Mouse (Mus musculus) CH12.LX (cell line): ENCODE results near the gene Tnni1. TPM values are rescaled to one million over a fixed set of nuclear protein-coding genes. Genes with fewer than 3 reads are reported as not detected.

Experiments used
- DNase-seq: peaks from one replicate; pipeline ENCODE4 v3.0.0-alpha.2; 2013; ENCODE audit errors: extremely low read depth
- H3K27ac ChIP-seq: 2 replicates; pipeline ENCODE4 v1.5.1; 2012; ENCODE audit warnings: low read depth, mild to moderate bottlenecking, control low read depth, moderate library complexity; ENCODE audit not compliant: insufficient read depth
- H3K27me3 ChIP-seq: replicated peaks from 2 replicates; pipeline ENCODE3; 2012; ENCODE audit warnings: inconsistent platforms
- H3K36me3 ChIP-seq, 2 experiments: replicated peaks in 1 of 2; 2 replicates each; pipeline versions ENCODE3 to v1.6.1; 2012; ENCODE audit warnings: inconsistent platforms in 1 of 2, low read length in 1 of 2, mild to moderate bottlenecking in 1 of 2, mixed read lengths in 1 of 2, moderate library complexity in 1 of 2; ENCODE audit not compliant: control insufficient read depth in 1 of 2, insufficient read depth in 1 of 2
- H3K4me1 ChIP-seq, 2 experiments: 2 replicates each; pipeline ENCODE4 v1.6.1; 2012; ENCODE audit warnings: inconsistent platforms in 1 of 2, moderate library complexity in 1 of 2; ENCODE audit not compliant: insufficient read depth in 2 of 2, control insufficient read depth in 1 of 2
- H3K4me2 ChIP-seq: 2 replicates; pipeline ENCODE4 v1.6.1; 2012; ENCODE audit warnings: low read depth, mild to moderate bottlenecking, control low read depth; ENCODE audit not compliant: poor library complexity, insufficient read depth, severe bottlenecking
- H3K4me3 ChIP-seq, 3 experiments: fragments of 150-350 bp in 1 of 3; sonication (generic) in 1 of 3; replicated peaks in 1 of 3; 2 replicates each; pipeline versions ENCODE3 to v1.5.1; 2011 to 2012; ENCODE audit warnings: low read depth in 2 of 3, low read length in 2 of 3, mild to moderate bottlenecking in 2 of 3, moderate library complexity in 2 of 3, control low read depth in 1 of 3, improper control_type of control experiment in 1 of 3, inconsistent platforms in 1 of 3, mixed read lengths in 1 of 3; ENCODE audit not compliant: poor library complexity in 1 of 3
- H3K79me2 ChIP-seq: replicated peaks from 2 replicates; pipeline ENCODE4 v1.6.1; 2012; ENCODE audit warnings: mild to moderate bottlenecking, moderate library complexity; ENCODE audit not compliant: control insufficient read depth, poor library complexity, insufficient read depth, severe bottlenecking; ENCODE audit errors: extremely low read depth
- H3K9ac ChIP-seq: 2 replicates; pipeline ENCODE4 v1.6.1; 2012; ENCODE audit warnings: low read depth, mild to moderate bottlenecking, control low read depth, moderate library complexity; ENCODE audit not compliant: insufficient read depth
- H3K9me3 ChIP-seq: replicated peaks from 2 replicates; pipeline ENCODE3; 2012; ENCODE audit warnings: low read length, inconsistent platforms, mixed read lengths
- BHLHE40 ChIP-seq: IDR thresholded peaks from 2 replicates; pipeline ENCODE4 v1.6.1; 2011; ENCODE audit warnings: mild to moderate bottlenecking, low read depth, low read length, improper control_type of control experiment
- CHD2 ChIP-seq: IDR thresholded peaks from 2 replicates; pipeline ENCODE4 v1.6.1; 2011; ENCODE audit warnings: low read length, improper control_type of control experiment
- CTCF ChIP-seq, 2 experiments: IDR thresholded peaks in 1 of 2; conservative IDR thresholded peaks in 1 of 2; 2 replicates each; pipeline ENCODE4 v1.5.1; 2011 to 2012; ENCODE audit warnings: low read depth in 2 of 2, low read length in 2 of 2, improper control_type of control experiment in 1 of 2, inconsistent platforms in 1 of 2, mild to moderate bottlenecking in 1 of 2, moderate library complexity in 1 of 2
- E2F4 ChIP-seq: IDR thresholded peaks from 2 replicates; pipeline ENCODE4 v1.6.1; 2011; ENCODE audit warnings: low read depth, low read length, improper control_type of control experiment; ENCODE audit not compliant: insufficient replicate concordance
- ELF1 ChIP-seq: IDR thresholded peaks from 2 replicates; pipeline ENCODE4 v1.6.1; 2014; ENCODE audit warnings: low read depth, mild to moderate bottlenecking, inconsistent platforms, low read length, improper control_type of control experiment
- GABPA ChIP-seq: IDR thresholded peaks from 2 replicates; pipeline ENCODE4 v1.6.1; 2012; ENCODE audit warnings: low read depth, low read length, improper control_type of control experiment, inconsistent platforms; ENCODE audit not compliant: insufficient replicate concordance
- IRF4 ChIP-seq: IDR thresholded peaks from 2 replicates; pipeline ENCODE4 v1.6.1; 2014; ENCODE audit warnings: low read depth, mild to moderate bottlenecking, inconsistent platforms, low read length, improper control_type of control experiment
- MAX ChIP-seq: IDR thresholded peaks from 2 replicates; pipeline ENCODE4 v1.6.1; 2011; ENCODE audit warnings: low read length, improper control_type of control experiment
- MAZ ChIP-seq: IDR thresholded peaks from 2 replicates; pipeline ENCODE4 v1.6.1; 2012; ENCODE audit warnings: low read depth, mild to moderate bottlenecking, inconsistent platforms, low read length, improper control_type of control experiment, moderate library complexity
- MEF2A ChIP-seq: IDR thresholded peaks from 2 replicates; pipeline ENCODE4 v1.6.1; 2014; ENCODE audit warnings: low read depth, mild to moderate bottlenecking, inconsistent platforms, low read length, improper control_type of control experiment, borderline replicate concordance
- MYC ChIP-seq: IDR thresholded peaks from 2 replicates; pipeline ENCODE4 v1.6.1; 2011; ENCODE audit warnings: low read depth, mild to moderate bottlenecking, improper control_type of control experiment, low read length
- NRF1 ChIP-seq: IDR thresholded peaks from 2 replicates; pipeline ENCODE4 v1.6.1; 2014; ENCODE audit warnings: low read depth, mild to moderate bottlenecking, inconsistent platforms, low read length, improper control_type of control experiment, moderate library complexity
- PAX5 ChIP-seq: IDR thresholded peaks from 2 replicates; pipeline ENCODE4 v1.6.1; 2012; ENCODE audit warnings: low read length, inconsistent platforms, mixed read lengths
- RCOR1 ChIP-seq: conservative IDR thresholded peaks from 2 replicates; pipeline ENCODE4 v1.6.1; 2012; ENCODE audit warnings: low read depth, mild to moderate bottlenecking, inconsistent platforms, low read length, improper control_type of control experiment
- SIN3A ChIP-seq: IDR thresholded peaks from 2 replicates; pipeline ENCODE4 v1.6.1; 2012; ENCODE audit warnings: low read length, improper control_type of control experiment, inconsistent platforms
- SMC3 ChIP-seq: IDR thresholded peaks from 2 replicates; pipeline ENCODE4 v1.6.1; 2011; ENCODE audit warnings: low read depth, low read length, improper control_type of control experiment
- TCF12 ChIP-seq: IDR thresholded peaks from 2 replicates; pipeline ENCODE4 v1.6.1; 2014; ENCODE audit warnings: low read depth, mild to moderate bottlenecking, inconsistent platforms, low read length, improper control_type of control experiment
- UBTF ChIP-seq: IDR thresholded peaks from 2 replicates; pipeline ENCODE4 v1.6.1; 2012; ENCODE audit warnings: low read depth, mild to moderate bottlenecking, inconsistent platforms, low read length, improper control_type of control experiment, moderate library complexity
- ZKSCAN1 ChIP-seq: IDR thresholded peaks from 2 replicates; pipeline ENCODE4 v1.6.1; 2012; ENCODE audit warnings: low read depth, inconsistent platforms, low read length, improper control_type of control experiment, borderline replicate concordance
- dilution Hi-C: fragments of 300-500 bp; cut with MboI; formaldehyde crosslinking; loops from 2 replicates; pipeline ENCODE4 v1.14.3; 2020; ENCODE audit warnings: low sequenced_read_pairs; ENCODE audit not compliant: extremely low pct_unique_long_range_greater_than_20kb, extremely low pct_ligation_motif_present
- in situ Hi-C: fragments of 300-500 bp; cut with MboI; formaldehyde crosslinking; loops from 3 replicates; pipeline ENCODE4 v1.14.3; 2019; ENCODE audit warnings: low sequenced_read_pairs, low pct_ligation_motif_present, low pct_unique_long_range_greater_than_20kb, mixed read lengths
- polyA plus RNA-seq: library from polyadenylated mRNA; unstranded; fragments of >175 nt; gene quantifications from 2 replicates; pipeline ENCODE4 v1.2.1, GENCODE M21; 2012; ENCODE audit warnings: low read depth; ENCODE audit not compliant: insufficient read length
- total RNA-seq, 2 experiments: library from RNA; depleted of rRNA; stranded (reverse); fragments of 300-350 nt in 1 of 2; fragments of >200 nt in 1 of 2; gene quantifications; 2 replicates each; pipeline ENCODE4 v1.2.3; 2012 to 2014

Gene Tnni1
- total and polyA plus RNA-seq, 3 experiments = 1.6 to 6.9 (median 4.2) TPM

- TF ChIP-seq NRF1 (peak; percentile 82), TCF12 (peak; percentile 89), UBTF (peak; percentile 95; the same call in 1 of the 2 replicates), PAX5 (no peak), MEF2A (peak; percentile 35; the same call in 1 of the 2 replicates), CTCF (conservative IDR thresholded peaks at IDR 0.05 in 1 of 2, IDR thresholded peaks at IDR 0.05 in 1 of 2; ENCODE audit: low read depth in 2 of 2, low read length in 2 of 2) (no peak), MAZ (peak; percentile 85), CHD2 (peak; percentile 50), ZKSCAN1 (no peak), SMC3 (0 out of 2 replicates have a peak, but pooled peaks have one; percentile 8), IRF4 (peak; percentile 47; the same call in 1 of the 2 replicates), ELF1 (peak; percentile 32; the same call in 1 of the 2 replicates), MAX (no peak; the same call in 1 of the 2 replicates)
- TF ChIP-seq, all 38 proteins: peak for 18
These were observed 13.3 kb upstream of the Tnni1 start, which contains the start of gene Phlda3 (continued) for GRCm38 (mm10) chr1:135765645-135766591.

GRCm38 (mm10) chr1:135766592-135767306 lies 12.5 kb upstream of the Tnni1 start:
- Histone ChIP-seq H3K36me3 (peaks cover 34 to 40% of the 10 kb centered on the region in 2 experiments), H3K79me2 (peaks cover 35% of the 10 kb centered on the region), H3K9ac (peak overlapping the region; percentile 98), H3K4me2 (peak overlapping the region; percentile 39), H3K9me3 (no peaks in the 10 kb centered on the region), H3K4me1 (peaks cover 23 to 62% of the 10 kb centered on the region in 2 experiments), H3K27ac (peak overlapping the region; percentile 79), H3K4me3 (peak overlapping the region; percentile 93 to 98 (median 95)), H3K27me3 (no peaks in the 10 kb centered on the region)
- in situ Hi-C loops (loop anchor here (10.0 kb wide), 1 partner anchor 368 kb away; the partner anchor contains the start of gene Kif21b), dilution Hi-C loops (no loop called here)
- TF ChIP-seq E2F4 (no peak), SIN3A (0 out of 2 replicates have a peak, but pooled peaks have one; percentile 35), BHLHE40 (no peak; the same call in 1 of the 2 replicates), CHD2 (no peak), MYC (no peak), MAX (no peak), GABPA (no peak), RCOR1 (no peak)
- no peak for DNase-seq
